Comparison of ENCODE assay signal across 28 mouse cellular contexts in genomic region chr12:99771018-99771417, GRCm38 (mm10).
"Had no signal": no experiment of that assay in that cellular context is flagged by ENCODE, and none has a peak within 500 bp of the region (broad histone marks: within the 10 kb centered on the region; RNA-seq: fewer than 3 reads in every experiment).

No protein-coding gene starts in this region.

- H3K27me3 ChIP-seq: limb, embryonic 12.5 days; limb, embryonic 13.5 days; limb, embryonic 15.5 days; liver, embryonic 12.5 days; liver, embryonic 13.5 days; liver, embryonic 15.5 days; lung, embryonic 15.5 days; megakaryocyte, embryonic 14.5 days; midbrain, embryonic 12.5 days; midbrain, embryonic 13.5 days; midbrain, embryonic 15.5 days; neural tube, embryonic 12.5 days had no signal

- H3K4me3 ChIP-seq: limb, embryonic 10.5 days; limb, embryonic 12.5 days; limb, embryonic 13.5 days; limb, embryonic 15.5 days; liver, embryonic 12.5 days; liver, embryonic 13.5 days; liver, embryonic 15.5 days; lung, embryonic 15.5 days; megakaryocyte, embryonic 14.5 days; midbrain, embryonic 10.5 days; midbrain, embryonic 12.5 days; midbrain, embryonic 13.5 days; midbrain, embryonic 15.5 days; myocyte; neural tube, embryonic 12.5 days had no signal

- DNase-seq: left cerebral cortex, postnatal 4 days; liver; liver, embryonic 13.5 days; liver, postnatal 0 days; lung, adult 18-20 months; lung, adult 2 months; lung, embryonic 14.5 days; lung, postnatal 10 days; lung, postnatal 14 days; lung, postnatal 36 days; lung, postnatal 4 days; midbrain, embryonic 14.5 days had no signal

- H3K36me3 ChIP-seq: limb, embryonic 10.5 days; limb, embryonic 12.5 days; limb, embryonic 13.5 days; limb, embryonic 15.5 days; liver, embryonic 12.5 days; liver, embryonic 13.5 days; liver, embryonic 15.5 days; lung, embryonic 15.5 days; midbrain, embryonic 10.5 days; midbrain, embryonic 12.5 days; midbrain, embryonic 13.5 days; midbrain, embryonic 15.5 days; neural tube, embryonic 12.5 days had no signal

- H3K27ac ChIP-seq: limb, embryonic 10.5 days; limb, embryonic 12.5 days; limb, embryonic 13.5 days; limb, embryonic 15.5 days; liver, embryonic 12.5 days; liver, embryonic 13.5 days; liver, embryonic 14.5 days; liver, embryonic 15.5 days; lung, embryonic 15.5 days; macrophage; midbrain, embryonic 10.5 days; midbrain, embryonic 12.5 days; midbrain, embryonic 13.5 days; midbrain, embryonic 15.5 days; neural tube, embryonic 12.5 days had no signal

- H3K9me3 ChIP-seq: limb, embryonic 10.5 days; limb, embryonic 12.5 days; limb, embryonic 13.5 days; limb, embryonic 15.5 days; liver, embryonic 12.5 days; liver, embryonic 13.5 days; liver, embryonic 15.5 days; lung, embryonic 15.5 days; megakaryocyte, embryonic 14.5 days; midbrain, embryonic 10.5 days; midbrain, embryonic 12.5 days; midbrain, embryonic 13.5 days; midbrain, embryonic 15.5 days; neural tube, embryonic 12.5 days had no signal

- H3K4me1 ChIP-seq: limb, embryonic 10.5 days; limb, embryonic 12.5 days; limb, embryonic 15.5 days; liver, embryonic 12.5 days; liver, embryonic 13.5 days; liver, embryonic 15.5 days; lung, embryonic 15.5 days; midbrain, embryonic 12.5 days; midbrain, embryonic 15.5 days; neural tube, embryonic 12.5 days had no signal
